Mouse (Mus musculus) stomach, embryonic 15.5 days (tissue): ENCODE data around the gene Ap1b1. TPM values are rescaled to one million over a fixed set of nuclear protein-coding genes. Genes with fewer than 3 reads are reported as not detected.

Experiments used
- ATAC-seq: fragments of 200-750 bp; cut with Nextera tagmentation; 2 replicates; pipeline ENCODE4 v1.8.0; 2017; ENCODE audit warnings: low read depth, moderate number of reproducible peaks, moderate TSS enrichment; ENCODE audit not compliant: insufficient read depth, low FRiP score
- H3K27ac ChIP-seq: fragments of 300-500 bp; sonication (generic); 2 replicates; pipeline ENCODE4 v1.5.1; 2015; ENCODE audit warnings: mild to moderate bottlenecking, inconsistent platforms
- H3K27me3 ChIP-seq: fragments of 300-500 bp; sonication (generic); replicated peaks from 2 replicates; pipeline ENCODE4 v1.6.1; 2015; ENCODE audit warnings: inconsistent platforms
- H3K36me3 ChIP-seq: fragments of 300-500 bp; sonication (generic); 2 replicates; pipeline ENCODE4 v1.6.1; 2015; ENCODE audit warnings: inconsistent platforms
- H3K4me1 ChIP-seq: fragments of 300-500 bp; sonication (generic); 2 replicates; pipeline ENCODE4 v1.6.1; 2015; ENCODE audit warnings: inconsistent platforms
- H3K4me2 ChIP-seq: fragments of 300-500 bp; sonication (generic); 2 replicates; pipeline ENCODE4 v1.6.1; 2015; ENCODE audit warnings: mild to moderate bottlenecking, inconsistent platforms
- H3K4me3 ChIP-seq: fragments of 300-500 bp; sonication (generic); replicated peaks from 2 replicates; pipeline ENCODE4 v1.5.1; 2015; ENCODE audit warnings: inconsistent platforms
- H3K9ac ChIP-seq: fragments of 300-500 bp; sonication (generic); 2 replicates; pipeline ENCODE4 v1.6.1; 2015; ENCODE audit warnings: inconsistent platforms
- H3K9me3 ChIP-seq: fragments of 300-500 bp; sonication (generic); 2 replicates; pipeline ENCODE4 v1.6.1; 2016; ENCODE audit warnings: inconsistent platforms
- WGBS: fragments of 180-500 bp; shearing (Covaris S2); methylation state at CpG from one replicate; pipeline ENCODE4 v1.1.7; 2015; 5-methylcytosine and 5-hydroxymethylcytosine counted together
- polyA plus RNA-seq: library from polyadenylated mRNA; unstranded; fragments of >200 nt; fragmentation: Nextera tagmentation; extraction: Ambion mirVana; gene quantifications from 2 replicates; pipeline ENCODE4 v1.2.1, GENCODE M21; 2015

Ap1b1 gene
- polyA plus RNA-seq, 1 experiment from 2014 or later = 57.5 TPM

DNA sequence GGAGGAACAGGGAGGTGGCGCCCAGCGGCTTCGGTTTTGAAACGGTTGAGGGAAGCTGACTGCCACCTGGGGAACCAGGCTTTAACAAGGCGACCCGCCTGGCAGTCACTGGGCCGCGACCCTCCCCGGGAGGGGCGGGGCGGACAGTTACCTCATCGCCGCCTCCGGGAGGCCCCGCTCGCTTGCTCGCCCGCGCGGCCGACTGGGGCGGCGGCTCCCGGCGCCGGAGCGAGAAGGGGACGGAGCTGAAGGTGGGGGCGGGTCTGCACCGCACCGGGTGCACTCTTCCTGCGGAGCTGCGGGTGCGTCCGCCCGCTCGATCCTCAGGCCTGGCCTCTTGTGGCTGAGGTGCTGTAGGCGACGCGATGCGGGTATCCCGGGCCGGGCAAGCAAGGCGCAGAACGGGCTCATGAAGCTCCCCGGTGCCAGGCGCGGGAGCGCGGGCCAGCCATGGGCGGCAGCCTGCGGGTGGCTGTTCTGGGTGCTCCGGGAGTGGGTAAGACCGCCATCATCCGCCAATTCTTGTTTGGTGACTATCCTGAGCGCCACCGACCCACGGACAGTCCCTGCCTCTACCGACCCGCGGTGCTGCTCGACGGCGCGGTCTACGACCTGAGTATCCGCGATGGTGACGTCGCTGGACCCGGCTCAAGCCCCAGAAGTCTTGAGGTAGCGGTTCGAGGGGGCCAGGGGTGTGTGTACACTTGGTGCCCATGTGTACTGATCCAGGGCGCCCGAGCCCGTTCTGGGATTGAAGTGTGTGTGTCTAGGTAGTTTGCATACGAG is 71.4 kb downstream of the Ap1b1 start, which contains the start of gene Rasl10a:
TSS of gene Rasl10a (plus strand) at position 273 of the 786 bp plus-strand sequence.
- H3K36me3 ChIP-seq = no peaks in the 10 kb centered on the region
- 0 out of 2 replicates have a peak within 1 kb of the TSS, but pooled peaks have one; percentile 13 for H3K9ac ChIP-seq
- H3K27me3 ChIP-seq = peaks cover 59% of the 10 kb centered on the region
- no peak for ATAC-seq
- H3K27ac ChIP-seq = no peak within 1 kb of the TSS
- peak within 1 kb of the TSS; percentile 98 for H3K4me2 ChIP-seq
- 2% methylated on average over 77 of the region's 77 CpGs for WGBS
- H3K4me3 ChIP-seq = peak within 1 kb of the TSS; percentile 48
- H3K4me1 ChIP-seq = peaks cover 53% of the 10 kb centered on the region
- H3K9me3 ChIP-seq = no peaks in the 10 kb centered on the region

DNA sequence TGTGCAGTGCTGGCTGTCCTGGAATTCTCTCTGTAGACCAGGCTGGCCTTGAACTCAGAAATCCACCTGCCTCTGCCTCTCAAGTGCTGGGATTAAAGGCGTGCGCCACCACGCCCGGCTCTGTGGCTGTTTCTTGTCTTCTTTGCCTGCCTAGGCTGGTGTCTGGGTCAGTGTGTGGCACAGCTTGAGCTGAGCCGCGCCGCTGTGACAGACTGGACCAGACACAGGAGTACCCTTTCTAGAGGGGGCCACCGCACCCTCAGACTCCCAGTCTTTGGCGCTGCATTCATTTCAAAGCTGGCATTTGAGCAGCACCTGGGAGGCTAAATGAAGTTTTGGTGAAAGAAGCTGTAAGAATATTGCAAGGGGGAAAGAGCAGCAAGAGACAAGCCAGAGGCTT is 72.2 kb downstream of the Ap1b1 start:
- Histone ChIP-seq H3K27me3 (peaks cover 64% of the 10 kb centered on the region), H3K9ac (no peak overlapping the region), H3K4me2 (no peak overlapping the region; the same call in 1 of the 2 replicates), H3K27ac (no peak overlapping the region), H3K9me3 (no peaks in the 10 kb centered on the region), H3K4me1 (peaks cover 59% of the 10 kb centered on the region), H3K36me3 (no peaks in the 10 kb centered on the region), H3K4me3 (0 out of 2 replicates have a peak overlapping the region, but pooled peaks have one; percentile 2)
- 37% methylated on average over 9 of the region's 9 CpGs for WGBS
- no peak for ATAC-seq

DNA sequence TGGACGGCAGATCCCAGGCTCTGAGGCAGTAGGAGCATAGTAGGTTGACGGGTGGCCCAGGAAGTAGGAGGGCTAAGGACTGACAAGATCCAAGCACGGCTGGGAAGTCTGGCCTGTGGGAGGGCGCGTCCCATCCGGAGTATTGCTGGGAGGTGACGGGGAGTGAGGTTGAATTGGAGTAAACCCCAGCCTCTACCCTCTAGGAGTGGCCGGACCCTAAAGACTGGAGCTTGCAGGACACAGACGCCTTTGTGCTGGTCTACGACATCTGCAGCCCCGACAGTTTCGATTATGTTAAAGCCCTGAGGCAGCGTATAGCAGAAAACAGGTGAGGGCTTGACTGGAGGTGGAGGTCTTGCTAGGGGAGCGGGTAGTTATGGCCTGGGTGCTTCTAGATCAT is 72.6 kb downstream of the Ap1b1 start:
- Histone ChIP-seq H3K4me2 (no peak overlapping the region; the same call in 1 of the 2 replicates), H3K36me3 (no peaks in the 10 kb centered on the region), H3K4me3 (0 out of 2 replicates have a peak overlapping the region, but pooled peaks have one; percentile 2), H3K27ac (no peak overlapping the region), H3K27me3 (peaks cover 64% of the 10 kb centered on the region), H3K9ac (no peak overlapping the region), H3K9me3 (no peaks in the 10 kb centered on the region), H3K4me1 (peaks cover 64% of the 10 kb centered on the region)
- 21% methylated on average over 14 of the region's 14 CpGs for WGBS
- no peak for ATAC-seq

DNA sequence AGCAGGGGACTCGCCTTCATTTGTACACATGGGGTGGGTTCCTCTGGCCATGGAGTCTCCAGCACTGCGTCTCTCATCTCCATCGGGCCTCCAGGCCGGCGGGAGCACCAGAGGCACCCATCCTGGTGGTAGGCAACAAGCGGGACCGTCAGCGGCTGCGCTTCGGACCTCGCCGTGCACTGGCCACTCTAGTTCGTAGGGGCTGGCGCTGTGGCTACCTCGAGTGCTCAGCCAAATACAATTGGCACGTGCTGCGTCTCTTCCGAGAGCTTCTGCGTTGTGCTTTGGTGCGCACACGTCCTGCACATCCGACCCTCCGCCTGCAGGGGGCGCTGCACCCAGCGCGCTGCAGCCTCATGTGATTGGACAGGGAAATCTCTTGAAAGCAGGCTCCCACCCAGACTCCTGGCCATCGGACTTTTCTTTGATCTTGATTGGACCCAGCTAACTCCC is 73.1 kb downstream of the Ap1b1 start:
- 18% methylated on average over 27 of the region's 27 CpGs for WGBS
- H3K4me1 ChIP-seq = peaks cover 68% of the 10 kb centered on the region

DNA sequence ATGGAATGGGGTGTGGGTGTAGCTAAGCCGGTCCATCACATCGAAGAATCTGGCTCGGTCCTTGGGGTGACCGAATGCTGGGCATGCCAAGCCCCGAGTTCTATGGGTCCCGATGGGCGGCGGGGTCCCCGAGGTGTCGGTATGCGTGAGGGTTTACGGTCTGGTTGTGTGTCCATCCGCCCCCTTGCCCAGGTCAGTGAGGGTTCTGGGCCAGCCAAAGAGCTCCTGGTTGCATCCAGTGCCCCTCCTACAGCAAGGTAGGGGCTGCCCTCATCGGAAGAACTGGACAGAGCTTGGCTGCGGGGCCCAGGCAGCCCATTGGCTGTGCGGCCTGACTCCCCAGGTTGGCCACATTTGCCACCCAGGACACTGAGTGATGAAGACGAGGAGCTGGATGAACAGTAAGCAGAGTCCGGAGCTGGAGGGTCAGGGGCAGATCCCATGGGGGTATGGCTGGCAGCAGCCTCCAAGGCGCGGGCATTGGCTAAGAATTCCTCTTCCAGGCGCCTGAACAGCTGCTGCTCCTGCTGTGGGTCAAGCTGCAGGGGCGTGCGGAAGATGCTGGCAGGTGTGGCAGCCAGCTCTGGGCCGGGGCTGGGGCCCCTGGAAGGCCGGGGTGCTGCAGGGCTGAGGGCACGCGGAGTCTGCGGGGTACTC is 74.3 kb downstream of the Ap1b1 start:
- no peak overlapping the region for H3K27ac ChIP-seq
- no peaks in the 10 kb centered on the region for H3K36me3 ChIP-seq
- no peaks in the 10 kb centered on the region for H3K9me3 ChIP-seq
- no peak overlapping the region for H3K9ac ChIP-seq
- 73% methylated on average over 23 of the region's 28 CpGs for WGBS
- peak overlapping the region; percentile 83 for H3K4me2 ChIP-seq
- peaks cover 61% of the 10 kb centered on the region for H3K27me3 ChIP-seq
- peaks cover 71% of the 10 kb centered on the region for H3K4me1 ChIP-seq
- ATAC-seq = no peak
- peak overlapping the region; percentile 34 for H3K4me3 ChIP-seq

More for the DNA sequence above, 73.1 kb downstream of the Ap1b1 start:
- Histone ChIP-seq H3K27ac (no peak overlapping the region), H3K27me3 (peaks cover 64% of the 10 kb centered on the region), H3K4me2 (no peak overlapping the region), H3K9me3 (no peaks in the 10 kb centered on the region), H3K36me3 (no peaks in the 10 kb centered on the region), H3K9ac (no peak overlapping the region), H3K4me3 (no peak overlapping the region)
- ATAC-seq = no peak

DNA sequence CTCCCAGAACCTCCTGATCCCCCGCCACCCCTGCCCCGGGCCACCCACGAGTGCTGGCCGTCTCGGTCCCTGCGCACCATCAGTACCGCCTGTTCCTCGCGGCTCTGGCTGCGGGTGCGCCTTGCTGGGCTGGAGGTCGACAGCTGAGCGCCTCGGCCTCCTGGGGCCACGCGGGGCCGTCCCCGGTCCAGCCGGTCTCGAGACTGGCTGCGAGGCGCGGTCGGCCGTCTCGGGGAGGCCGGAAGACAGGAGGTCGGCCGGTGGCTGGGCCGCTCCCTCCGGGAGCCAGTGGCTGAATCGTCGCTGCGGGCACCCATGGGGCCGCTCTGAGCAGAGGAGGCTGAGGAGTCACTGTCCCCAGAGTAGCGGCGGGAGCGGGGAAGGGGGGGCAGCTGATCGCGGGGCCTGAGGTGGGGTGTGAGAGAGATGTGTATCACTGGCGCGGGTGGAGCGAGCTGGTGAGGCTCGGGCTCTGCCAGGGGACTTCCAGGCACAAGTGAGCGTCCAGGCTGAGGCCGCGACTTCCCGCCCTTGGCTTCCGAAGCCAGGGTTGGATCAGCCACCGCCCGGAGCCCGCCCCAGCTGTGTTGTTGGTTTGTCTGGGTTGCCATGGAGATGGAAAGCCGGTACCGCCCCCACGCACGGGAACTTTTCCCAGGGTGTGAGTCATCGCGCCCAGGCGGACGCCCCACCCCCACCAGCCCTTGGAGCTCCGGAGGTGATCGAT is 75.0 kb downstream of the Ap1b1 start:
- Histone ChIP-seq H3K9ac (0 out of 2 replicates have a peak overlapping the region, but pooled peaks have one; percentile 11), H3K4me1 (peaks cover 64% of the 10 kb centered on the region), H3K9me3 (no peaks in the 10 kb centered on the region), H3K4me2 (peak overlapping the region; percentile 83), H3K4me3 (peak overlapping the region; percentile 34), H3K36me3 (no peaks in the 10 kb centered on the region), H3K27ac (no peak overlapping the region), H3K27me3 (peaks cover 55% of the 10 kb centered on the region)
- WGBS = 4% methylated on average over 61 of the region's 62 CpGs
- peak; percentile 65 for ATAC-seq

DNA sequence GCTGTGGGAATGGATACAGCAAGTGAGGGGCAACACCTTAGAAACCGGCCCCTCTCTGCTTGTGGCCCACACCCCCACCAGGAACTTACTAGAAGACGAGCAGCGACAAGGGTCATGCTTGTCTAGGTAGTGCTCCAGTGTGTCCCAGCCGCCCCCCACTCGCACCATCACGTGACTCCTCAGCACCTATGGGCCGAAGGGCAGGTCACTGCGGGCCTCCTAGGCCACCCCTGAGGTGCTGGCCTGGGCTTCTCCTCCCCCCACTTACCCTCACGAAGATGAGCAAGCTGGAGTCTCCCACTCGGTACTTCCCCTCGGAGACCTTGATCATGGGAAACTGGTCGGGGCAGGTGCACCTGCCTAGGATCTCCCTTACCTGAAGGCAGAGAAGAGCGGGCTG is 75.7 kb downstream of the Ap1b1 start:
- H3K4me3 ChIP-seq = peak overlapping the region; percentile 34
- no peaks in the 10 kb centered on the region for H3K9me3 ChIP-seq
- H3K4me1 ChIP-seq = peaks cover 61% of the 10 kb centered on the region
- no peak overlapping the region for H3K27ac ChIP-seq
- 25% methylated on average over 13 of the region's 13 CpGs for WGBS
- peaks cover 48% of the 10 kb centered on the region for H3K27me3 ChIP-seq
- H3K4me2 ChIP-seq = peak overlapping the region; percentile 83
- H3K36me3 ChIP-seq = no peaks in the 10 kb centered on the region
- no peak overlapping the region for H3K9ac ChIP-seq
- ATAC-seq = no peak

DNA sequence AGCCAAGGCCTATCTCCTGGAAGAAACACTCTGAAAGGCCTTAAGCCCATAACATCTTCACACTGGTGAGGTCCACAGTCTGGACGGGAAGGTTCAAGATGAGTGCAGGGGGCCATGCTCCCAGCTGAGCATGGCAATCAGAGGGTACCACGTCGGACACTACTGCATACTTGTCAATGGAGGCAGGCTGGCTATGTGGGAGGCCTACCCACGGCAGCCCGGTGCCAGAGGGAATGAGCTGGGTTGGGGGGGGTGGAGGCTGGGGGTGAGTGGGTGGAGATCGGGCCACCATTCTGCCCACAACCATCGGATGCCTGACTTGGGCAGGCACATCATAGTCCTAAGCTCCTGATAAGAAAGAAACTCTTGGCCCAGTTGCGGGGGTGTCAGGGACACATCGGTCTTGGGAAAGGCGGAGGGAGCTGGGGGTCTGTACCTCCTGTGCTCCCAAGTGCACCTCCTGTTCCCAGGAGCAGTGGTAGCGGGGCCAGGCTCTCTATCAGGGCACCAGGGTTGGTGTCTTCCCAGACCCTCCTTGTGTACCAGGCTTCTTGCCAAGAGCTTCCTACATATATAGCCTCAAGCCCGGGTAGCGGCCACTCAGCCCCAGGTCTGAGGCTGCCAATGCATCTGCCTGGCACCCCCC is 76.4 kb downstream of the Ap1b1 start:
- H3K4me1 ChIP-seq = peaks cover 54% of the 10 kb centered on the region
- H3K36me3 ChIP-seq = no peaks in the 10 kb centered on the region
- H3K9me3 ChIP-seq = no peaks in the 10 kb centered on the region
- peak overlapping the region; percentile 83 for H3K4me2 ChIP-seq
- H3K27ac ChIP-seq = no peak overlapping the region
- WGBS = 68% methylated on average over 13 of the region's 13 CpGs
- no peak overlapping the region for H3K9ac ChIP-seq
- ATAC-seq = no peak
- H3K4me3 ChIP-seq = peak overlapping the region; percentile 34; the same call in 1 of the 2 replicates
- peaks cover 41% of the 10 kb centered on the region for H3K27me3 ChIP-seq

DNA sequence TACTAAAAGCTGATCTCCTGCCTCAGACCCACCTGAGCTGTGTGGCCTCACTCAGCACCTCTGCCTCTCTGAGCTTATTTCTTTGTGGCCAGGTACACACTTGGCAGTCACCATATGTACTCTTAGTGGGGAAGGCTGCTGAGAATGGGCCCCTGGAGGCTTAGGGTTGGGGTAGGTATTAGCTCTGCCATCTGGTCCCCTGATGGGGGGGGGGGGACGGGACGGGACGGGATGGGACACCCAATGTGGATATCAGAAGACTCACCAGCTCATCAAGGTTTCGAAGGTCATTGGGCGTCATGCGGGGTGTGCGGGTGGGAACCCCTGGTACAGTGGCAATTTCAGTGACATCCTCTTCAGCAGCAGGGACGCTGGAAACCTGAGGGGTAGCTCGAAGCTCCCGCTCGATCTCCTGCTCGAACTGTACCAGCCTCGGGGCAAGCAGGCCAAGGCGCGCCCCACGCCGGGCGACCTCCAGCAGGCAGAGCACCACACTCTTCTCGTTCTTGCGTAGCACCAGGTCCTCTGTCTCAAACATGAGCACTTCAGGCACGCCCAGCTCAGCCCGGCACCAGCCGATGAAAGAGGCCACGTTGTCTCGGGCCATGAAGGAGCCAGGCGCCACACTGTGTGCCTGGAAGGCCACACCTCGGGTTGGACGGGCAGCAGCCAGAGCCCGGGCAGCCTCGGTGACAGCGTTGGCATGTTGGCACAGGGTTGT is 77.1 kb downstream of the Ap1b1 start:
- Histone ChIP-seq H3K4me2 (peak overlapping the region; percentile 98), H3K9ac (no peak overlapping the region; the same call in 1 of the 2 replicates), H3K9me3 (no peaks in the 10 kb centered on the region), H3K36me3 (peaks cover 7% of the 10 kb centered on the region), H3K27me3 (peaks cover 35% of the 10 kb centered on the region), H3K4me3 (peak overlapping the region; percentile 87), H3K4me1 (peaks cover 49% of the 10 kb centered on the region), H3K27ac (no peak overlapping the region)
- no peak for ATAC-seq
- 60% methylated on average over 31 of the region's 31 CpGs for WGBS

- no peak for ATAC-seq
- Histone ChIP-seq H3K27ac (0 out of 2 replicates have a peak overlapping the region, but pooled peaks have one; percentile 26), H3K36me3 (peaks cover 15% of the 10 kb centered on the region), H3K4me2 (peak overlapping the region; percentile 98), H3K27me3 (peaks cover 28% of the 10 kb centered on the region), H3K9me3 (no peaks in the 10 kb centered on the region), H3K4me1 (peaks cover 45% of the 10 kb centered on the region), H3K4me3 (peak overlapping the region; percentile 87), H3K9ac (peak overlapping the region; percentile 77)
- WGBS = 15% methylated on average over 38 of the region's 38 CpGs
Measured at GRCm38 (mm10) chr11:5064282-5065055, 77.8 kb downstream of the Ap1b1 start.
